Mouse (Mus musculus): Measurements from ENCODE around the gene Unc5cl.

The Unc5cl gene

GRCm38 (mm10) chr17:48432158-48432980 lies 22.3 kb upstream of the Unc5cl start, which contains the start of gene Apobec2:
Gene Apobec2 (minus strand): TSS chr17:48432930.
- DNase-seq (ENCODE audit: low spot score in 2 of 2): no peak

- DNase-seq (ENCODE audit: low spot score in 2 of 2): no peak
These were observed 21.6 kb upstream of the Unc5cl start for GRCm38 (mm10) chr17:48433006-48433655.

- no peak for DNase-seq (ENCODE audit: low spot score in 2 of 2)
These were observed 20.9 kb upstream of the Unc5cl start for GRCm38 (mm10) chr17:48433689-48434330.

GRCm38 (mm10) chr17:48434479-48434878 lies 20.2 kb upstream of the Unc5cl start:
- no peak for DNase-seq (ENCODE audit: low spot score in 2 of 2)

- DNase-seq (ENCODE audit: low spot score in 2 of 2): no peak
These were observed 18.2 kb upstream of the Unc5cl start for GRCm38 (mm10) chr17:48436487-48436886.

- DNase-seq (ENCODE audit: low spot score in 2 of 2): no peak
These were observed 17.2 kb upstream of the Unc5cl start for GRCm38 (mm10) chr17:48437421-48437911.

GRCm38 (mm10) chr17:48442745-48443457 lies 11.8 kb upstream of the Unc5cl start:
- no peak for DNase-seq (ENCODE audit: low spot score in 2 of 2)

- no peak for DNase-seq (ENCODE audit: low spot score in 2 of 2)
These were observed 11.1 kb upstream of the Unc5cl start for GRCm38 (mm10) chr17:48443542-48444145.

GRCm38 (mm10) chr17:48447675-48448074 lies 7.0 kb upstream of the Unc5cl start:
- DNase-seq (ENCODE audit: low spot score in 2 of 2): no peak

- no peak for DNase-seq (ENCODE audit: low spot score in 2 of 2)
These were observed 3.9 kb upstream of the Unc5cl start for GRCm38 (mm10) chr17:48450666-48451352.

- DNase-seq (ENCODE audit: low spot score in 2 of 2): no peak
These were observed 3.4 kb upstream of the Unc5cl start, which contains the start of gene Tspo2 for GRCm38 (mm10) chr17:48451353-48451675. Gene Tspo2 (minus strand): TSS chr17:48451522.

- DNase-seq (ENCODE audit: low spot score in 2 of 2): no peak
These were observed 2.8 kb upstream of the Unc5cl start for GRCm38 (mm10) chr17:48451753-48452444.

GRCm38 (mm10) chr17:48453489-48453888 lies 1.2 kb upstream of the Unc5cl start:
- no peak for DNase-seq (ENCODE audit: low spot score in 2 of 2)

GRCm38 (mm10) chr17:48454190-48454589 lies 511 bp upstream of the Unc5cl start:
- DNase-seq (ENCODE audit: low spot score in 2 of 2): no peak

GRCm38 (mm10) chr17:48455955-48456354 lies 1.3 kb downstream of the Unc5cl start:
- DNase-seq (ENCODE audit: low spot score in 2 of 2): no peak

GRCm38 (mm10) chr17:48457971-48458653 lies 3.4 kb downstream of the Unc5cl start:
- DNase-seq (ENCODE audit: low spot score in 2 of 2): no peak

- DNase-seq (ENCODE audit: low spot score in 2 of 2): no peak
These were observed 7.4 kb downstream of the Unc5cl start for GRCm38 (mm10) chr17:48462096-48462495.

- no peak for DNase-seq (ENCODE audit: low spot score in 2 of 2)
These were observed 8.7 kb downstream of the Unc5cl start for GRCm38 (mm10) chr17:48463391-48463790.

- no peak for DNase-seq (ENCODE audit: low spot score in 2 of 2)
These were observed 12.2 kb downstream of the Unc5cl start for GRCm38 (mm10) chr17:48466769-48467394.

Data from frontal cortex, postnatal 25 days (tissue).